Mouse (Mus musculus) hematopoietic stem cell, adult 5-6 weeks (primary cell): ENCODE results near the gene Nt5dc3. TPM values are rescaled to one million over a fixed set of nuclear protein-coding genes. Genes with fewer than 3 reads are reported as not detected.
A peak's percentile ranks its signal among the peaks of the same experiment; 100 is the strongest.

ENCODE experiments used
- ATAC-seq, 2 experiments: fragments of 125-278 bp in 1 of 2; replicated peaks in 1 of 2; 2 replicates each; pipeline ENCODE4 v1.8.0; 2016 to 2017; ENCODE audit warnings: inconsistent platforms in 2 of 2, mild to moderate bottlenecking in 2 of 2, moderate number of reproducible peaks in 2 of 2, low read depth in 1 of 2, moderate TSS enrichment in 1 of 2; ENCODE audit not compliant: low FRiP score in 2 of 2, poor library complexity in 2 of 2, severe bottlenecking in 2 of 2, insufficient read depth in 1 of 2, low TSS enrichment in 1 of 2
- total RNA-seq: library from RNA; stranded (forward); fragments of 172-1452, 232-1000 nt; gene quantifications from 2 replicates; pipeline ENCODE4 v1.2.3, GENCODE M21; 2017

Nt5dc3 gene
- total RNA-seq, 1 experiment from 2014 or later = 5.9 TPM

DNA sequence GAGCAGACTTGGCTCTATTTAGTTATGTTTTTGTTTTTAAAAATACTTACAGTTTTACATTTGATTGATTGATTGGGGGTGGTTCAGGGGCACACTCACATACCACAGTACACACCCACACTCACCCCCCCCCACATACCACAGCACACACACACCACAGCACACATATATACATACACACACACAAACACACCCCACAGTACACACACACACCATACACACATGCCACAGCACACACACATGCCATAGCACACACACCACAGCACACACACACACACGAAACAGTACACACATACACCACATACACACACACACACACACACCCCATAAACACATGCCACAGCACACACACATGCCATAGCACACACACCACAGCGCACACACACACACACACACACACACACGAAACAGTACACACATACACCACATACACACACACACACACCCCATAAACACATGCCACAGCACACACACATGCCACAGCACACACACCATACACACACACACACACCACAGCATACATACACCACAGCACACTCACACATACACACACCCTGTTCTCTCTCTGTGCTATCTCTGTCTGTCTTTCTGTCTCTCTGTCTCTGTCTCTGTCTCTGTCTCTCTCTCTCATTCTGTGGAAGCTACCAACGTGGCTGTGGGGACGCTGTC lies 17.4 kb downstream of the Nt5dc3 start:
- ATAC-seq = no peak

- no peak for ATAC-seq
Measured at GRCm38 (mm10) chr10:86807362-86807761, 28.6 kb downstream of the Nt5dc3 start.

DNA sequence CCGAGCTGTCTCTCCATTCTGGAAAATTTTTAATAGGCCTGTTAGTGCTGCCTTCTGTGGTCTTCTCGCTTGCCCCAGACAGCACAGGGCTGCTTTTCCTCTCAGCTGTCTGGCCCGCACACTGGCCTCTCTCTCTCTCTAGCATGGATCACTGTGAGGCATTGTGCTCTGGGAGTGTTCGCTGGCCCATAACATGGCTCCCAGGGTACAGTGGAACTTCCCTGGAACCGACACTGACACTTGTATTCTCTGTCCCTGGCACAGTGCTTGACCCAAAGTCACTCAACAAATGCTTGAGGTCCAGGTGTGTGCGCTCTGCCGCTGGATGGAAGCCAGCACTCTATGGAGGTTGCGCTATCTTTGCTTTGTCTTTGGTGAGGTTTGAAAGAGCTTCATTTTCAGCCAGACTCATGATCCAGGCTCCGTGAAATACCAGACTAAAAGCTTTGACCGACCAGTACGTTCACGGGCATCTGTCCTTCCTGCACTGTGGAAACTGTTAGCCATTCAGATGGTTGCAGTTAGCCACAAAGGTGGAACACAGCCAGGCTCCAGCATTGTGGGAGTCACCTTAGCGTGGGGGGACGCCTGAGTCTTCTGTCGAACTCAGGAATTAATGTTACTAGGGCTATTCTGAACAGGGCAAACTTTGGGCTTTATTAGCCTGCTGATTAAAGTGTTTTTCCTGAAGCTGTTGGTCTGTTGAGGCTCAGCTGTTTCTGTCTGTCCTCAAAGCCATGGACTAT lies 29.4 kb downstream of the Nt5dc3 start:
- ATAC-seq = 0 out of 4 replicates have a peak, but pooled peaks have one; percentile 18 to 25

DNA sequence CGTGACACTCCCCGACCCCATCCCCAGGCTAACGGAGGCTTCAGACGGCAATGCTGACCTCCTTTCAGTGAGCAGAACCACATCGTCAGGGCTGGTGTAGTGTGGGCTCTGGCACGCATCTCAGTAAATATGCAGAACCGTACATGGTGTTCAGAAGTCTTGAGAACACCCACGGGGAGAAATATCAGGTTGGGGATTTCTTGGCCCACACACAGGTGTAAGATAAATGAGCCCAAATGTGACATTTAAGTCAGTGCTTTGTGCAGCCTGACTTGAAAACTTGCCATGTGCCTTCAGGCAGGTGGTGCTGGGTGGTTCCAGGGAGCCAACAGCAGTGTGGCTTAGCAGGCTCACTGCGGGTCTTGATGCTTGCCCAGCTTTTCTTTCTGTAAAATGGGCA lies 31.2 kb downstream of the Nt5dc3 start:
- no peak for ATAC-seq

DNA sequence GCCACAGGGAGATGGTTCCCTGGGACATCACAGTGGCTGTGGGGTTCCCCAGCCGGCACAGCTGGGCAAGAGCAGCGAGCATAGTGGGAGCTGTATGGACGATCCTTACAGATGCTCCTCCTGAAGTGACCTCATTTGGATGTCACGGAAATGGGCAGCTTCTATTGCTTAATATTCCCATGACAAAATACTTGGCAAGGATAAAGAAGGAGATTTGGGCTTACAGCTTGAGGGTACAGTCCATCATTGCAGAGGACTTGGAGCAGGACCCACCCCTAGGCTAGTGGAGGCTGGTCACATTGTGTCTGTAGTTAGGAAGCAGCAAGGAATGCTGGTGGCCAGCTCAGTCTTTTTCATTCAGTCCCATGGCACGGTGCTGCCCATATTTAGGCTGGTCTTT lies 31.8 kb downstream of the Nt5dc3 start:
- ATAC-seq = no peak

- ATAC-seq = no peak
Measured at GRCm38 (mm10) chr10:86814292-86815131, 35.7 kb downstream of the Nt5dc3 start.

DNA sequence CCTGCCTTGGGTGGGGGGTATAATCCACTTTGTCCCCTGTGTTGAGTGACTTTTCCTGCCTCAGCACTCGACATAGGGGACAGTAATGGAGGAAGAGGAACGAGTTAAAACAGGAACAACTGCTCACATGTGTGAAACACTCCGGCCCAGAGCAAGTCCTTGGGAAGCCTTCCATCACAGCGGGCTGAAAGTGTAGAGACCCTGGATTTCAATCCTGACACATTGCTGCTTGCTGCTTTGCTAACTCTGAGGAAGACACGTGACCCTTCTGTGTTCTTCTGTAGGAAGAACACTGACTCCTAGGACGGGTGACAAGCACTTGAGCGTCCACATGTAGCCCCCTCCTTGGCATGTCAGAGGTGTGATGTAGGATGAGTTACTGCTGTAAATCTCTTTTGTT lies 36.3 kb downstream of the Nt5dc3 start:
- no peak for ATAC-seq

GRCm38 (mm10) chr10:86819649-86820165 lies 40.9 kb downstream of the Nt5dc3 start:
- ATAC-seq = peak; percentile 13 to 34; a peak in 3 of 4 replicates

GRCm38 (mm10) chr10:86821014-86821413 lies 42.2 kb downstream of the Nt5dc3 start:
- ATAC-seq = no peak

- no peak for ATAC-seq
Measured at GRCm38 (mm10) chr10:86824093-86824492, 45.3 kb downstream of the Nt5dc3 start.

- no peak for ATAC-seq
Measured at GRCm38 (mm10) chr10:86824871-86825270, 46.1 kb downstream of the Nt5dc3 start.

- ATAC-seq = no peak
Measured at GRCm38 (mm10) chr10:86825871-86826522, 47.2 kb downstream of the Nt5dc3 start.

GRCm38 (mm10) chr10:86826929-86827328 lies 48.1 kb downstream of the Nt5dc3 start:
- ATAC-seq = no peak

DNA sequence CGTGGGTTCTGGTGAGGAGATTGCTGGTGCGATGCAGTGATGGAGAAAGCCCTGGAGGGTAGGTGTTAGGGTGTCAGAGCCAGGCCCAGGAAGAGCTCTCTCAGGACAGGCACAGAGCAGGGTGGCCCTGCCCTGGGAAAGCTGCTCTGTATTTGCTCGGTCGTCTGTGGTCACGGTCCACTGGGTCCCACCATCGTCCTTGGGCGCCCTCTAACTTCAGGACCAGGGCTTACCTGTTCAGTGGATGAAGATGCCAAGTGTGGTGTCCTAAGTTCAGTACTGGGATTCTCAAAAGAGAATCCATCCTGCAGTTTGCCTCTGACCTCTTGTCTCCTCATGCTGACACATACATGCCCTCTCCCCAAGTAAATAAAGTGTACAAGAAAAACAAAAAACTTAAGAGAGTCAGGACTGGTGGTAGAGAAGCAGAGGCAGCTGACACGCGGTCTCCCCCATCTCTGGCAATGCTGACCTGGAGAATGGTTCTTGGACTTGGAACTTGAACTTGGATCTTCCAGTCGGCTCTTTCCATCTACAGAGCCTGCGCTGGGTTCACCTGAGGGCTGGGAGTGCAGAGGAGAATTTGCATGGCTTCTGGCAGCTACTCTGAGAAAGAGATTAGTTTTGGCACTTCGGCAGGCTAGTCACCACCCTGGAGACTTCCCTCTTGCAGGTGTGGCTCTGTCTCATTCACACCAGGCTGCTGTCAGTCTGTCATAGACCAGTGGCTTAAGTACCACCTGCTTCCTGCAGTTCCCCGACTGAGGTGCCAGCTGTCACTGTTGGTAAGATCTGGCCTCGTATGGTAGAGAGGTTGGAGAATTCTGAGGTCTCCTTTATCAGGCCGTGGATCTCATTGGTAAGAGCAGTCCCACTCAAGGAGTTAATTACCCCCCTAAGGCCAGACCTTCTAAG lies 49.7 kb downstream of the Nt5dc3 start:
- ATAC-seq = peak; percentile 63 to 71

- ATAC-seq = no peak
Measured at GRCm38 (mm10) chr10:86829515-86829914, 50.7 kb downstream of the Nt5dc3 start.

GRCm38 (mm10) chr10:86836784-86837183 lies 58.0 kb downstream of the Nt5dc3 start:
- no peak for ATAC-seq
